Mouse (Mus musculus): Measurements from ENCODE around the gene Cmtm2b. TPM values are rescaled to one million over a fixed set of nuclear protein-coding genes. Genes with fewer than 3 reads are reported as not detected.
A peak's percentile ranks its signal among the peaks of the same experiment; 100 is the strongest.

Cmtm2b gene
- polyA plus RNA-seq, 1 experiment from 2014 or later, result not detected

GRCm38 (mm10) chr8:104353186-104353585 is 31.2 kb downstream of the Cmtm2b start:
- peaks cover 8% of the 10 kb centered on the region for H3K36me3 ChIP-seq (ENCODE audit: control insufficient read depth, insufficient read depth, low read length)
- WGBS, result 48% methylated on average over 5 of the region's 5 CpGs
- H3K4me2 ChIP-seq (ENCODE audit: low read length), result no peak overlapping the region
- H3K9me3 ChIP-seq (replicated peaks; ENCODE audit: control insufficient read depth, low read length, poor library complexity, severe bottlenecking), result no peaks in the 10 kb centered on the region
- H3K4me3 ChIP-seq (ENCODE audit: low read depth, low read length), result no peak overlapping the region
- no peaks in the 10 kb centered on the region for H3K4me1 ChIP-seq (ENCODE audit: control insufficient read depth, insufficient read depth, low read length)
- H3K27me3 ChIP-seq (ENCODE audit: control insufficient read depth, insufficient read depth, low read depth, low read length), result no peaks in the 10 kb centered on the region
- H3K27ac ChIP-seq (ENCODE audit: low read length), result peak overlapping the region; percentile 53
- no peak overlapping the region for H3K9ac ChIP-seq (ENCODE audit: low read depth, low read length)
- peak; percentile 63 for ATAC-seq

GRCm38 (mm10) chr8:104354504-104354903 is 32.5 kb downstream of the Cmtm2b start:
- Histone ChIP-seq H3K4me2 (ENCODE audit: low read length) (no peak overlapping the region), H3K9ac (ENCODE audit: low read depth, low read length) (no peak overlapping the region), H3K4me1 (ENCODE audit: control insufficient read depth, insufficient read depth, low read length) (no peaks in the 10 kb centered on the region), H3K9me3 (replicated peaks; ENCODE audit: control insufficient read depth, low read length, poor library complexity, severe bottlenecking) (no peaks in the 10 kb centered on the region), H3K27ac (ENCODE audit: low read length) (no peak overlapping the region), H3K36me3 (ENCODE audit: control insufficient read depth, insufficient read depth, low read length) (peaks cover 8% of the 10 kb centered on the region), H3K4me3 (ENCODE audit: low read depth, low read length) (no peak overlapping the region), H3K27me3 (ENCODE audit: control insufficient read depth, insufficient read depth, low read depth, low read length) (no peaks in the 10 kb centered on the region)
- no peak for ATAC-seq
- 92% methylated on average over 10 of the region's 10 CpGs for WGBS

- H3K36me3 ChIP-seq (ENCODE audit: control insufficient read depth, insufficient read depth, low read length), result peaks cover 8% of the 10 kb centered on the region
- 63% methylated on average over 3 of the region's 3 CpGs for WGBS
- no peaks in the 10 kb centered on the region for H3K9me3 ChIP-seq (replicated peaks; ENCODE audit: control insufficient read depth, low read length, poor library complexity, severe bottlenecking)
- H3K4me3 ChIP-seq (ENCODE audit: low read depth, low read length), result no peak overlapping the region
- 0 out of 2 replicates have a peak, but pooled peaks have one; percentile 36 for ATAC-seq
- no peak overlapping the region for H3K9ac ChIP-seq (ENCODE audit: low read depth, low read length)
- H3K27me3 ChIP-seq (ENCODE audit: control insufficient read depth, insufficient read depth, low read depth, low read length), result no peaks in the 10 kb centered on the region
- H3K27ac ChIP-seq (ENCODE audit: low read length), result no peak overlapping the region
- no peak overlapping the region for H3K4me2 ChIP-seq (ENCODE audit: low read length)
- H3K4me1 ChIP-seq (ENCODE audit: control insufficient read depth, insufficient read depth, low read length), result no peaks in the 10 kb centered on the region
Observed at GRCm38 (mm10) chr8:104358637-104359036, 36.6 kb downstream of the Cmtm2b start.

GRCm38 (mm10) chr8:104359778-104360456 is 37.9 kb downstream of the Cmtm2b start:
- H3K27ac ChIP-seq (ENCODE audit: low read length), result no peak overlapping the region
- H3K4me2 ChIP-seq (ENCODE audit: low read length), result no peak overlapping the region
- H3K36me3 ChIP-seq (ENCODE audit: control insufficient read depth, insufficient read depth, low read length), result peaks cover 6% of the 10 kb centered on the region
- H3K4me3 ChIP-seq (ENCODE audit: low read depth, low read length), result no peak overlapping the region
- no peaks in the 10 kb centered on the region for H3K4me1 ChIP-seq (ENCODE audit: control insufficient read depth, insufficient read depth, low read length)
- WGBS, result 65% methylated on average over 15 of the region's 15 CpGs
- H3K27me3 ChIP-seq (ENCODE audit: control insufficient read depth, insufficient read depth, low read depth, low read length), result no peaks in the 10 kb centered on the region
- ATAC-seq, result no peak
- H3K9ac ChIP-seq (ENCODE audit: low read depth, low read length), result no peak overlapping the region
- H3K9me3 ChIP-seq (replicated peaks; ENCODE audit: control insufficient read depth, low read length, poor library complexity, severe bottlenecking), result no peaks in the 10 kb centered on the region

GRCm38 (mm10) chr8:104365695-104366094 is 43.7 kb downstream of the Cmtm2b start:
- Histone ChIP-seq H3K4me1 (ENCODE audit: control insufficient read depth, insufficient read depth, low read length) (peaks cover 10% of the 10 kb centered on the region), H3K4me2 (ENCODE audit: low read length) (no peak overlapping the region), H3K27ac (ENCODE audit: low read length) (no peak overlapping the region), H3K36me3 (ENCODE audit: control insufficient read depth, insufficient read depth, low read length) (no peaks in the 10 kb centered on the region), H3K9ac (ENCODE audit: low read depth, low read length) (no peak overlapping the region), H3K9me3 (replicated peaks; ENCODE audit: control insufficient read depth, low read length, poor library complexity, severe bottlenecking) (no peaks in the 10 kb centered on the region), H3K27me3 (ENCODE audit: control insufficient read depth, insufficient read depth, low read depth, low read length) (no peaks in the 10 kb centered on the region), H3K4me3 (ENCODE audit: low read depth, low read length) (no peak overlapping the region)
- ATAC-seq, result no peak
- 92% methylated on average over 9 of the region's 9 CpGs for WGBS

GRCm38 (mm10) chr8:104367398-104367797 is 45.4 kb downstream of the Cmtm2b start:
- WGBS, result 36% methylated on average over 5 of the region's 5 CpGs
- peak overlapping the region; percentile 45; the same call in 1 of the 2 replicates for H3K9ac ChIP-seq (ENCODE audit: low read depth, low read length)
- no peak overlapping the region for H3K4me3 ChIP-seq (ENCODE audit: low read depth, low read length)
- H3K4me1 ChIP-seq (ENCODE audit: control insufficient read depth, insufficient read depth, low read length), result peaks cover 10% of the 10 kb centered on the region
- no peaks in the 10 kb centered on the region for H3K27me3 ChIP-seq (ENCODE audit: control insufficient read depth, insufficient read depth, low read depth, low read length)
- no peak overlapping the region for H3K27ac ChIP-seq (ENCODE audit: low read length)
- no peak for ATAC-seq
- H3K36me3 ChIP-seq (ENCODE audit: control insufficient read depth, insufficient read depth, low read length), result no peaks in the 10 kb centered on the region
- no peaks in the 10 kb centered on the region for H3K9me3 ChIP-seq (replicated peaks; ENCODE audit: control insufficient read depth, low read length, poor library complexity, severe bottlenecking)
- no peak overlapping the region for H3K4me2 ChIP-seq (ENCODE audit: low read length)

GRCm38 (mm10) chr8:104369591-104369990 is 47.6 kb downstream of the Cmtm2b start:
- Histone ChIP-seq H3K9me3 (replicated peaks; ENCODE audit: control insufficient read depth, low read length, poor library complexity, severe bottlenecking) (no peaks in the 10 kb centered on the region), H3K4me1 (ENCODE audit: control insufficient read depth, insufficient read depth, low read length) (peaks cover 18% of the 10 kb centered on the region), H3K27ac (ENCODE audit: low read length) (no peak overlapping the region), H3K27me3 (ENCODE audit: control insufficient read depth, insufficient read depth, low read depth, low read length) (no peaks in the 10 kb centered on the region), H3K36me3 (ENCODE audit: control insufficient read depth, insufficient read depth, low read length) (no peaks in the 10 kb centered on the region), H3K4me2 (ENCODE audit: low read length) (no peak overlapping the region), H3K4me3 (ENCODE audit: low read depth, low read length) (no peak overlapping the region), H3K9ac (ENCODE audit: low read depth, low read length) (no peak overlapping the region)
- WGBS, result 78% methylated on average over 12 of the region's 12 CpGs
- peak; percentile 28; the same call in 1 of the 2 replicates for ATAC-seq

GRCm38 (mm10) chr8:104370071-104370470 is 48.0 kb downstream of the Cmtm2b start:
- no peaks in the 10 kb centered on the region for H3K27me3 ChIP-seq (ENCODE audit: control insufficient read depth, insufficient read depth, low read depth, low read length)
- H3K4me1 ChIP-seq (ENCODE audit: control insufficient read depth, insufficient read depth, low read length), result peaks cover 23% of the 10 kb centered on the region
- 65% methylated on average over 6 of the region's 6 CpGs for WGBS
- H3K4me3 ChIP-seq (ENCODE audit: low read depth, low read length), result no peak overlapping the region
- no peaks in the 10 kb centered on the region for H3K36me3 ChIP-seq (ENCODE audit: control insufficient read depth, insufficient read depth, low read length)
- no peaks in the 10 kb centered on the region for H3K9me3 ChIP-seq (replicated peaks; ENCODE audit: control insufficient read depth, low read length, poor library complexity, severe bottlenecking)
- no peak overlapping the region for H3K27ac ChIP-seq (ENCODE audit: low read length)
- no peak overlapping the region for H3K9ac ChIP-seq (ENCODE audit: low read depth, low read length)
- no peak overlapping the region for H3K4me2 ChIP-seq (ENCODE audit: low read length)
- no peak for ATAC-seq

GRCm38 (mm10) chr8:104371121-104371520 is 49.1 kb downstream of the Cmtm2b start:
- Histone ChIP-seq H3K4me2 (ENCODE audit: low read length) (no peak overlapping the region), H3K4me1 (ENCODE audit: control insufficient read depth, insufficient read depth, low read length) (peaks cover 31% of the 10 kb centered on the region), H3K27ac (ENCODE audit: low read length) (no peak overlapping the region), H3K9ac (ENCODE audit: low read depth, low read length) (no peak overlapping the region), H3K4me3 (ENCODE audit: low read depth, low read length) (no peak overlapping the region), H3K9me3 (replicated peaks; ENCODE audit: control insufficient read depth, low read length, poor library complexity, severe bottlenecking) (no peaks in the 10 kb centered on the region), H3K27me3 (ENCODE audit: control insufficient read depth, insufficient read depth, low read depth, low read length) (no peaks in the 10 kb centered on the region), H3K36me3 (ENCODE audit: control insufficient read depth, insufficient read depth, low read length) (no peaks in the 10 kb centered on the region)
- ATAC-seq, result no peak
- WGBS, result 89% methylated on average over 6 of the region's 6 CpGs
